Mouse (Mus musculus) ES-CJ7 (cell line): ENCODE results near the gene Prss56.
A peak's percentile ranks its signal among the peaks of the same experiment; 100 is the strongest.

Source experiments
- DNase-seq: peaks from one replicate; pipeline ENCODE4 v3.0.0; 2011; ENCODE audit warnings: low read depth, low spot score

Gene Prss56

DNA sequence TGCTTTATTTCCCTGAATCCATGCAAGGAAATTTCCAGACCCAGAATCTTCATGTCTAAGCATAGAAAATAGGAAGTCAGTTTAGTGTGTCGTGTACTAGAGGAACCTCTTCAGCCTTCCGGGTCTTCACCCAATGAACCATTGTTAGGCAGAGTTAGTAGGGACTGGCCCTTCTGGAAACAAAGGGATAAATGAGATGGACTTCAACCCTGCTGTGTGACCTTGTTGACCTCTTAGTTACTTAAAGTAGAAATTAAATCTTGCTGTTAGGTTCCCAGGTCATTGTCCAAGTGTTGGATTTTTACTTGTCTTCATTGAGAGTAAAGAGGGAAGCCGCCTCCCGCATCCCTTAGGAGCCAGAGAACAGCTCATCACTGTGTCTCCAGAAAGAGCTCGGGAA, 47.5 kb downstream of the Prss56 start:
- peak; percentile 94 for DNase-seq

DNA sequence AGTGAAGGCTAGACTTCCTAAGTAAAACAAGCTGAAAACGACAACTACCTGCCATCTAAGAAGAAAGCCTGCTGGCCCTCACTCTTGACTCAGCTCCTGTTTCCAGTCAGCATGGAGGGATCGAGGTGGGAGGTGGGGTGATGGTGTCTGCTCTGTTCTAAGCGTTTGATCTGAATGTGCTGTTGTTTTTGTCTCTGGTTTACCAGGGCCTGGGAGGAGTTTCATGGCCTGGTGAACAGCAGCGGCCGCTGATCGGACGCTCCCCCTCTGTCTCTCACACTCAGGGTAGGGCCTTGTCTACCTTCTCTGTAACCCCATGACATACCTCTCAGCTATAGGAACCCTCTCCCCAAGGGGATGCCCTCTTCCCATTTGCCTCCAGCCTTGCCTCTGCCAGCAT, 49.1 kb downstream of the Prss56 start:
- DNase-seq, result peak; percentile 53
